Mouse (Mus musculus) olfactory bulb, adult 2 months (tissue): ENCODE data around the gene Cfap126. TPM values are rescaled to one million over a fixed set of nuclear protein-coding genes. Genes with fewer than 3 reads are reported as not detected.
"Not testable (repeated sequence)": the region's sequence is repeated elsewhere in the genome, so short reads cannot be mapped to it uniquely, and the experiment has no call there.

Experiments used
- H3K27ac ChIP-seq: fragments of 200-500 bp; 2 replicates; pipeline ENCODE4 v1.5.1; 2012; ENCODE audit warnings: low read depth, low read length; ENCODE audit not compliant: insufficient read depth
- H3K4me1 ChIP-seq: fragments of 200-500 bp; 2 replicates; pipeline ENCODE4 v1.6.1; 2012; ENCODE audit warnings: low read length; ENCODE audit not compliant: control insufficient read depth, insufficient read depth
- H3K4me3 ChIP-seq: fragments of 200-500 bp; 2 replicates; pipeline ENCODE4 v1.5.1; 2012; ENCODE audit warnings: mild to moderate bottlenecking, low read depth, low read length, moderate library complexity; ENCODE audit not compliant: insufficient read depth
- CTCF ChIP-seq: fragments of 200-500 bp; IDR thresholded peaks from 2 replicates; pipeline ENCODE4 v1.5.1; 2012; ENCODE audit warnings: low read depth, mild to moderate bottlenecking, low read length, moderate library complexity; ENCODE audit not compliant: insufficient read depth
- POLR2A ChIP-seq: fragments of 200-500 bp; IDR thresholded peaks from 2 replicates; pipeline ENCODE4 v1.6.1; 2012; ENCODE audit warnings: mild to moderate bottlenecking, low read depth, low read length, moderate library complexity; ENCODE audit not compliant: insufficient read depth
- WGBS: fragments of 180-500 bp; shearing (Covaris S2); methylation state at CpG from one replicate; pipeline ENCODE4 v1.1.7; 2018; 5-methylcytosine and 5-hydroxymethylcytosine counted together
- polyA plus RNA-seq: library from polyadenylated mRNA; stranded (reverse); fragments of >200 nt; gene quantifications from 2 replicates; pipeline ENCODE4 v1.2.4, GENCODE M21; 2012; ENCODE audit warnings: low replicate concordance; ENCODE audit not compliant: missing spikeins, insufficient read depth, insufficient read length

The Cfap126 gene
- polyA plus RNA-seq, 1 experiment = not detected

GRCm38 (mm10) chr1:171078419-171078818 lies 35.3 kb upstream of the Cfap126 start:
- not testable (repeated sequence) for H3K4me1 ChIP-seq, H3K27ac ChIP-seq, H3K4me3 ChIP-seq
- WGBS = 18% methylated on average over 12 of the region's 12 CpGs

DNA sequence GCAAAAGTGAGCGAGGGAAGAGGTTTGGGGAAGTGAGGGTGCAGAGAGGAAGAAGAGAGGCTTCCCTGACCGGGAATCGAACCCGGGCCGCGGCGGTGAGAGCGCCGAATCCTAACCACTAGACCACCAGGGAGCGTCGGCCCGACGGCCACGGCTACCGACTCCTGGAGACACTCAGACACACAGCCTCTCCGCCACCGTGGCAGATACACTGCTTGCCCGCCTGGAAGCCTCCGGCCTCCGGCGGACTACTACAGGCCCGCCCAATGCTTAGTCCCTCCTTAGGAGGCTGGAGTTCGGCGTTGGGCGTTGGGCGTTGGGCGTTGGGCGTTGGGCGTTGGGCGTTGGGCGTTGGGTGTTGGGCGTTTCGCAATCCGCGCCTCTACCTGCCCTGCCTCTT lies 34.4 kb upstream of the Cfap126 start:
- not testable (repeated sequence) for H3K4me3 ChIP-seq, H3K4me1 ChIP-seq, H3K27ac ChIP-seq
- 0% methylated on average over 1 of the region's 35 CpGs for WGBS

GRCm38 (mm10) chr1:171079825-171080224 lies 33.9 kb upstream of the Cfap126 start:
- H3K27ac ChIP-seq, H3K4me1 ChIP-seq, H3K4me3 ChIP-seq: not testable (repeated sequence)
- WGBS = no CpG with 5 or more reads among the region's 43 CpGs

- not testable (repeated sequence) for H3K4me3 ChIP-seq, H3K27ac ChIP-seq, H3K4me1 ChIP-seq
- 44% methylated on average over 11 of the region's 17 CpGs for WGBS
Observed at GRCm38 (mm10) chr1:171081512-171082231, 32.0 kb upstream of the Cfap126 start.

DNA sequence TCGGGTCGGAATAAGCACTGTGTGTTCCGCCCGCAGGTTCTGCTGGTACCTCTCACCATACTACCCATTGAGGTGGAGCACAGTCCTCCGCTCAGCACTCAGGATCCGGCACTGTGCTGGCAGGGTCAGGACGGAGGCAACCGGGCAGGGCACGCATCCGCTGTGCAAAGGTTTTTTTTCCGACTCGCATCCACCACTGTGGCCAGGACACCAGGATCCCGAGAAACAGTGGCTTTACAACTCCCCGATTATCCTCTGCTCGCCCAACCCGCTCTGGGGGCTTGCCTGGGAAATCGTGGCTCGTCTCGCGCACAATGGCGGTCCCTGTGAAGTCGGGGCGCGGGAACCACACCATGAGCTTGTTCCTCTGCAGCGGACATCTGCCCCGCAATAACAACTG lies 28.0 kb upstream of the Cfap126 start:
- Histone ChIP-seq H3K4me3 (peak overlapping the region; percentile 36), H3K4me1 (peaks cover 6% of the 10 kb centered on the region), H3K27ac (no peak overlapping the region)
- WGBS = under 1% methylated on average over 26 of the region's 26 CpGs
- TF ChIP-seq CTCF (no peak), POLR2A (no peak)

DNA sequence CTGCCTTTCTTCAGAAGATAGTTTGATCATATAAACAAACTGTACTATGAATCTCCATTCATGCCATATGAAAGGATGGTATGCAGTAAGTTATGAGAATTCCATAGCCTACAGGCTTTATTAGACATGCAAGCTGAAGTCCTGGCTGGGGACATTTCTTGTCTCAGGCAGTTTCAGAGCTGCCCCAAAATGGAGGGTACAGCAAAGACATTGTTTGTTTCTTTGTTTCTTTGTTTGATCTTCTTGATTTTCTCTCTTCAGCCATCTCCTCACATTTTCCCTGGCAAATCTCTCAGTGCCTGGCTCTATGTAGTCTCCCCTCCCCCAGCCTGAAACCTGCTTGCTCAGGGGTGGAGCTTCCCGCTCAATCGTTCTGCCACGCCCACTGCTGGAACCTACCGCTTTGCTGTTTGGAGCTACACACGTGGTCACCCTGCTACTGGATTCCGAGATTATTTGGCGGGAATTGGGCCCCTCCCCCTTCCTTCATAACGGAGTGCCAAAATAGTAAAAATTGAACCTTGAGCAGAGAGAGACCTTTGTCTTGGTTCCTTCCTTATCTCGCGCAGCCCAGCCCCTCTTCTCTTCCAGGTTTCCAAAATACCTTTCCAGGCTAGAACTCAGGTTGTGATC lies 25.4 kb upstream of the Cfap126 start:
- 10% methylated on average over 10 of the region's 10 CpGs for WGBS
- H3K4me3 ChIP-seq, H3K27ac ChIP-seq, H3K4me1 ChIP-seq: not testable (repeated sequence)

- 82% methylated on average over 1 of the region's 1 CpGs for WGBS
- peaks cover 6% of the 10 kb centered on the region for H3K4me1 ChIP-seq
- no peak overlapping the region for H3K4me3 ChIP-seq
- H3K27ac ChIP-seq = no peak overlapping the region
- no peak for TF ChIP-seq POLR2A
- TF ChIP-seq CTCF = no peak
Observed at GRCm38 (mm10) chr1:171089891-171090290, 23.8 kb upstream of the Cfap126 start.

GRCm38 (mm10) chr1:171090761-171091160 lies 23.0 kb upstream of the Cfap126 start:
- peaks cover 3% of the 10 kb centered on the region for H3K4me1 ChIP-seq
- no peak overlapping the region for H3K4me3 ChIP-seq
- no peak overlapping the region for H3K27ac ChIP-seq
- TF ChIP-seq CTCF = no peak
- TF ChIP-seq POLR2A = no peak
- WGBS = 93% methylated on average over 2 of the region's 2 CpGs

GRCm38 (mm10) chr1:171094424-171094823 lies 19.3 kb upstream of the Cfap126 start:
- WGBS = 92% methylated on average over 4 of the region's 4 CpGs
- 0 out of 2 replicates have a peak, but pooled peaks cover 4% of the 10 kb centered on the region for H3K4me1 ChIP-seq
- no peak overlapping the region for H3K27ac ChIP-seq
- TF ChIP-seq CTCF (no peak), POLR2A (no peak)
- no peak overlapping the region for H3K4me3 ChIP-seq
